Mouse (Mus musculus): ENCODE data around the gene Tnk1. TPM values are rescaled to one million over a fixed set of nuclear protein-coding genes. Genes with fewer than 3 reads are reported as not detected.

The Tnk1 gene
- polyA plus RNA-seq, 1 experiment from 2014 or later = not detected

- WGBS (ENCODE audit: missing documents) = 1% methylated on average over 32 of the region's 34 CpGs
- Histone ChIP-seq H3K27ac (peak within 1 kb of the TSS; percentile 78), H3K79me2 (ENCODE audit: inconsistent target) (peaks cover 14% of the 10 kb centered on the region)
These were observed 20.4 kb downstream of the Tnk1 start, which contains the start of gene Tmem256 for GRCm38 (mm10) chr11:69837952-69838713. Tmem256 (plus strand) TSS chr11:69838514.

GRCm38 (mm10) chr11:69837604-69837951, 21.0 kb downstream of the Tnk1 start, which contains the start of gene Nlgn2:
Nlgn2 (minus strand) TSS chr11:69837784.
- Histone ChIP-seq H3K27ac (peak within 1 kb of the TSS; percentile 78), H3K4me3 (ENCODE audit: inconsistent target) (peak within 1 kb of the TSS; percentile 88), H3K79me2 (ENCODE audit: inconsistent target) (peaks cover 14% of the 10 kb centered on the region), H3K36me3 (ENCODE audit: inconsistent target) (no peaks in the 10 kb centered on the region)
- WGBS (ENCODE audit: missing documents) = 0% methylated on average over 27 of the region's 32 CpGs

More at GRCm38 (mm10) chr11:69837952-69838713, 20.4 kb downstream of the Tnk1 start, which contains the start of gene Tmem256:
- H3K36me3 ChIP-seq (ENCODE audit: inconsistent target) = no peaks in the 10 kb centered on the region
- peak within 1 kb of the TSS; percentile 88 for H3K4me3 ChIP-seq (ENCODE audit: inconsistent target)

GRCm38 (mm10) chr11:69836703-69837576, 21.6 kb downstream of the Tnk1 start:
- Histone ChIP-seq H3K27ac (no peak overlapping the region), H3K4me3 (ENCODE audit: inconsistent target) (peak overlapping the region; percentile 88), H3K36me3 (ENCODE audit: inconsistent target) (no peaks in the 10 kb centered on the region), H3K79me2 (ENCODE audit: inconsistent target) (peaks cover 14% of the 10 kb centered on the region)
- WGBS (ENCODE audit: missing documents) = 7% methylated on average over 50 of the region's 52 CpGs

- no peak overlapping the region for H3K27ac ChIP-seq
- no peaks in the 10 kb centered on the region for H3K36me3 ChIP-seq (ENCODE audit: inconsistent target)
- H3K79me2 ChIP-seq (ENCODE audit: inconsistent target) = peaks cover 14% of the 10 kb centered on the region
- no peak overlapping the region for H3K4me3 ChIP-seq (ENCODE audit: inconsistent target)
- 69% methylated on average over 3 of the region's 4 CpGs for WGBS (ENCODE audit: missing documents)
These were observed 22.6 kb downstream of the Tnk1 start for GRCm38 (mm10) chr11:69835966-69836335.

GRCm38 (mm10) chr11:69835326-69835965, 23.1 kb downstream of the Tnk1 start:
- 88% methylated on average over 9 of the region's 9 CpGs for WGBS (ENCODE audit: missing documents)
- Histone ChIP-seq H3K36me3 (ENCODE audit: inconsistent target) (no peaks in the 10 kb centered on the region), H3K27ac (no peak overlapping the region), H3K79me2 (ENCODE audit: inconsistent target) (peaks cover 14% of the 10 kb centered on the region), H3K4me3 (ENCODE audit: inconsistent target) (no peak overlapping the region)

- WGBS (ENCODE audit: missing documents) = 11% methylated on average over 41 of the region's 48 CpGs
- peaks cover 6% of the 10 kb centered on the region for H3K79me2 ChIP-seq (ENCODE audit: inconsistent target)
- H3K27ac ChIP-seq = no peak overlapping the region
- H3K36me3 ChIP-seq (ENCODE audit: inconsistent target) = no peaks in the 10 kb centered on the region
- H3K4me3 ChIP-seq (ENCODE audit: inconsistent target) = no peak overlapping the region
These were observed 24.5 kb downstream of the Tnk1 start for GRCm38 (mm10) chr11:69834001-69834549.

- Histone ChIP-seq H3K36me3 (ENCODE audit: inconsistent target) (no peaks in the 10 kb centered on the region), H3K4me3 (ENCODE audit: inconsistent target) (no peak overlapping the region), H3K79me2 (ENCODE audit: inconsistent target) (peaks cover under 1% of the 10 kb centered on the region; the same call in 1 of the 2 replicates), H3K27ac (no peak overlapping the region)
- WGBS (ENCODE audit: missing documents) = 44% methylated on average over 7 of the region's 8 CpGs
These were observed 25.0 kb downstream of the Tnk1 start for GRCm38 (mm10) chr11:69833554-69833953.

GRCm38 (mm10) chr11:69828832-69829231, 29.7 kb downstream of the Tnk1 start:
- 87% methylated on average over 5 of the region's 5 CpGs for WGBS (ENCODE audit: missing documents)
- H3K27ac ChIP-seq = no peak overlapping the region
- H3K4me3 ChIP-seq (ENCODE audit: inconsistent target) = no peak overlapping the region
- no peaks in the 10 kb centered on the region for H3K36me3 ChIP-seq (ENCODE audit: inconsistent target)
- H3K79me2 ChIP-seq (ENCODE audit: inconsistent target) = no peaks in the 10 kb centered on the region

GRCm38 (mm10) chr11:69823456-69823855, 35.1 kb downstream of the Tnk1 start:
- no peaks in the 10 kb centered on the region for H3K79me2 ChIP-seq (ENCODE audit: inconsistent target)
- H3K36me3 ChIP-seq (ENCODE audit: inconsistent target) = no peaks in the 10 kb centered on the region
- 93% methylated on average over 2 of the region's 2 CpGs for WGBS (ENCODE audit: missing documents)
- no peak overlapping the region for H3K27ac ChIP-seq
- H3K4me3 ChIP-seq (ENCODE audit: inconsistent target) = no peak overlapping the region

DNA sequence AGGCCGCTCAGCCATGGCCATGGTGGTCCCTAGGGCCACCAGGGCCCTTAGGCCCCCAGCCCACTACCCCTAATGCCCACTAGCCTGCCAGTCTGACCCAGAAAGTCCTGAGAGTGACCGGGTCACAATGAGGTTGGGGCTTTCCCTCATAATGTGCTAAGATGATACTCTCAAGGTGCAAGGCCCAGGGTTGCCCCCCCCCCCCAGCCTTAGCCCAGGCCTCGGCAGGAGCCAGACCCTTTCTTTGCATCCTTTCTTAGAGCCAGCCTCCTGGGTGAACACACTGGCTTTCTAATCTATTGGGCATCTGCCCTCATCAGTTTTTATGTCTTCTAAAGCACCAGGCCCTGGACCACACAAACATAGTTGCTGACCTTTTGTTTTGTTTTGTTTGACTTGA, 36.5 kb downstream of the Tnk1 start, which contains the start of gene Spem1:
Spem1 (minus strand) TSS at position 101 of the 400 bp plus-strand sequence.
- Histone ChIP-seq H3K79me2 (ENCODE audit: inconsistent target) (no peaks in the 10 kb centered on the region), H3K36me3 (ENCODE audit: inconsistent target) (no peaks in the 10 kb centered on the region), H3K27ac (no peak within 1 kb of the TSS), H3K4me3 (ENCODE audit: inconsistent target) (no peak within 1 kb of the TSS)
- whole genome bisulfite sequencing (ENCODE audit: missing documents) = 84% methylated on average over 3 of the region's 3 CpGs

DNA sequence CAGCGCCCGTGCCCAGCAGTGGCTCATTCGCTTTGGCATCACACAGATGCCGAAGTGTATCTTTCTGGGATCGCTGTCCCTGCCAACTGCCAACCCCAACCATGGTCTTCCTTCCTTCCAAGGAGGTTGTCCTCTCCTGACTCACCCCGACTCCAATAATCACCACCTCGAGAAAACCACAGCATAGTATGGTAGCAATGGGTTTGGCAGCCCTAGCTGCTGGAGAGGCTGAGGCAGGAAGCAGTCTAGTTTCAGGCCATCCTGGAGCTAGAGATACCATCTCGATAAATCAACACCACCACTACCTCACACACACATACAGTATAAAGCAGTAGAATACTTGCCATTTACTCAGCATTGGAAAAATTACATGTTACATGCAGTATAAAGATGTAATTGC, 39.7 kb downstream of the Tnk1 start:
- 51% methylated on average over 8 of the region's 8 CpGs for WGBS (ENCODE audit: missing documents)
- H3K36me3 ChIP-seq (ENCODE audit: inconsistent target) = no peaks in the 10 kb centered on the region
- no peak overlapping the region for H3K27ac ChIP-seq
- H3K79me2 ChIP-seq (ENCODE audit: inconsistent target) = no peaks in the 10 kb centered on the region
- H3K4me3 ChIP-seq (ENCODE audit: inconsistent target) = no peak overlapping the region

GRCm38 (mm10) chr11:69818365-69818764, 40.2 kb downstream of the Tnk1 start, which contains the start of gene Spem2:
Spem2 (minus strand) TSS chr11:69818465.
- no peak within 1 kb of the TSS for H3K27ac ChIP-seq
- WGBS (ENCODE audit: missing documents) = 92% methylated on average over 2 of the region's 2 CpGs
- no peaks in the 10 kb centered on the region for H3K36me3 ChIP-seq (ENCODE audit: inconsistent target)

DNA sequence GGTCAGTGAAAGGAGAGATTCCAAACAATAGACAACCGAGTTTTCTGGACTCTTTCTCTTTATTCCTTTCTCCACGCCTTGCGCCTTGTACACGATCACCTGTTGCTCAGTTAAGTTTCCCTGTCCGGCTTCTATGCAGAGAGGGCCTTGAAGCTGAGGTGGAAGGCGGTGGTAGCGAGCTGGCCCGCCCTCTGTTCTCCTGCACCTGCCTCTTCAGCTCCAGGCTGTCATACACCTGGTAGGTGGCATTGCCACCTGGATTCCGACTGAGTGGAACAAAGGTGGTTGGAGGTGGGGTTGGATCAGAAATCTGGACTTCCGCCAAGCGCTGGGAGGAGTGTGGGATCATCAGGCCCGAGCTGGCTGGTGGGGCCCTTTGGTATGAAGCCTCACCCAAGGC, 42.0 kb downstream of the Tnk1 start:
- 95% methylated on average over 8 of the region's 12 CpGs for WGBS (ENCODE audit: missing documents)
- no peaks in the 10 kb centered on the region for H3K36me3 ChIP-seq (ENCODE audit: inconsistent target)
- H3K27ac ChIP-seq = no peak overlapping the region
- no peaks in the 10 kb centered on the region for H3K79me2 ChIP-seq (ENCODE audit: inconsistent target)
- H3K4me3 ChIP-seq (ENCODE audit: inconsistent target) = no peak overlapping the region

More at GRCm38 (mm10) chr11:69818365-69818764, 40.2 kb downstream of the Tnk1 start, which contains the start of gene Spem2:
- no peaks in the 10 kb centered on the region for H3K79me2 ChIP-seq (ENCODE audit: inconsistent target)
- H3K4me3 ChIP-seq (ENCODE audit: inconsistent target) = no peak within 1 kb of the TSS

- Histone ChIP-seq H3K27ac (no peak within 1 kb of the TSS), H3K4me3 (ENCODE audit: inconsistent target) (no peak within 1 kb of the TSS), H3K36me3 (ENCODE audit: inconsistent target) (no peaks in the 10 kb centered on the region), H3K79me2 (ENCODE audit: inconsistent target) (no peaks in the 10 kb centered on the region)
- 79% methylated on average over 10 of the region's 10 CpGs for WGBS (ENCODE audit: missing documents)
These were observed 43.4 kb downstream of the Tnk1 start, which contains the start of gene Gm39566 for GRCm38 (mm10) chr11:69815155-69815554. Gm39566 (minus strand) TSS chr11:69815298.
